Mouse (Mus musculus) limb, embryonic 14.5 days (tissue): ENCODE measurements at regions not wholly inside any gene's neighbourhood (a gene's known extent, or its start where the extent isn't known, plus 50 kb on each side); places are given as distances from the start of the nearest gene placed in this dataset.

Experiments
- ATAC-seq: fragments of 200-750 bp; cut with Nextera tagmentation; 2 replicates; pipeline ENCODE4 v1.8.0; 2017; ENCODE audit warnings: low read depth, moderate number of reproducible peaks, moderate TSS enrichment; ENCODE audit not compliant: low FRiP score
- DNase-seq: peaks from one replicate; pipeline ENCODE4 v3.0.0-alpha.2; 2015; ENCODE audit warnings: low spot score
- H3K27ac ChIP-seq: fragments of 300-500 bp; sonication (generic); replicated peaks from 2 replicates; pipeline ENCODE4 v1.5.1; 2014; ENCODE audit warnings: low read depth, mild to moderate bottlenecking, low read length, moderate library complexity, mixed read lengths
- H3K27me3 ChIP-seq: fragments of 300-500 bp; sonication (generic); 2 replicates; pipeline ENCODE4 v1.6.1; 2014; ENCODE audit warnings: low read length, mixed read lengths; ENCODE audit not compliant: control insufficient read depth, insufficient read depth
- H3K36me3 ChIP-seq: fragments of 300-500 bp; sonication (generic); 2 replicates; pipeline ENCODE4 v1.6.1; 2014; ENCODE audit warnings: mild to moderate bottlenecking, low read length, moderate library complexity, mixed read lengths; ENCODE audit not compliant: control insufficient read depth, insufficient read depth
- H3K4me1 ChIP-seq: fragments of 300-500 bp; sonication (generic); 2 replicates; pipeline ENCODE4 v1.6.1; 2014; ENCODE audit warnings: antibody characterized with exemption, low read length, mixed read lengths; ENCODE audit not compliant: control insufficient read depth, insufficient read depth
- H3K4me2 ChIP-seq: fragments of 300-500 bp; sonication (generic); replicated peaks from 2 replicates; pipeline ENCODE4 v1.6.1; 2014; ENCODE audit warnings: low read depth, mild to moderate bottlenecking, low read length, moderate library complexity; ENCODE audit not compliant: severe bottlenecking
- H3K4me3 ChIP-seq: fragments of 300-500 bp; sonication (generic); replicated peaks from 2 replicates; pipeline ENCODE4 v1.5.1; 2014; ENCODE audit warnings: low read length
- H3K9ac ChIP-seq: fragments of 300-500 bp; sonication (generic); 2 replicates; pipeline ENCODE4 v1.6.1; 2014; ENCODE audit warnings: mild to moderate bottlenecking, low read depth, low read length, moderate library complexity; ENCODE audit not compliant: severe bottlenecking
- H3K9me3 ChIP-seq: fragments of 300-500 bp; sonication (generic); 2 replicates; pipeline ENCODE4 v1.6.1; 2016; ENCODE audit warnings: low read length; ENCODE audit not compliant: control insufficient read depth
- POLR2A ChIP-seq: fragments of 200-500 bp; IDR thresholded peaks from 2 replicates; pipeline ENCODE4 v1.8.0; 2012; ENCODE audit warnings: inconsistent platforms, mild to moderate bottlenecking, moderate library complexity, borderline replicate concordance; ENCODE audit not compliant: insufficient read depth, insufficient read length; ENCODE audit errors: extremely low read depth
- WGBS: fragments of 180-500 bp; shearing (Covaris S2); extraction: QIAGEN DNeasy Blood & Tissue Kit; methylation state at CpG from one replicate; pipeline ENCODE4 v1.1.7; 2014; 5-methylcytosine and 5-hydroxymethylcytosine counted together

- Histone ChIP-seq H3K27me3 (no peaks in the 10 kb centered on the region), H3K4me1 (no peaks in the 10 kb centered on the region)
Observed at GRCm38 (mm10) chr8:17647559-17647958, 1330.5 kb downstream of the Defb40 start.

GRCm38 (mm10) chr8:17621109-17621508 lies 1356.9 kb downstream of the Defb40 start:
- H3K27me3 ChIP-seq = no peaks in the 10 kb centered on the region
- no peaks in the 10 kb centered on the region for H3K4me1 ChIP-seq
- H3K4me3 ChIP-seq = no peak overlapping the region
- no peaks in the 10 kb centered on the region for H3K9me3 ChIP-seq
- no peaks in the 10 kb centered on the region for H3K36me3 ChIP-seq
- H3K4me2 ChIP-seq = no peak overlapping the region
- ATAC-seq (no peak), DNase-seq (no peak)
- WGBS = 40% methylated on average over 1 of the region's 1 CpGs
- H3K9ac ChIP-seq = no peak overlapping the region
- no peak for TF ChIP-seq POLR2A
- H3K27ac ChIP-seq = no peak overlapping the region

More at GRCm38 (mm10) chr8:17647559-17647958, 1330.5 kb downstream of the Defb40 start:
- H3K9me3 ChIP-seq = no peaks in the 10 kb centered on the region
- ATAC-seq = no peak
- H3K4me3 ChIP-seq = no peak overlapping the region
- H3K9ac ChIP-seq = no peak overlapping the region
- no peak overlapping the region for H3K27ac ChIP-seq
- TF ChIP-seq POLR2A = no peak
- H3K36me3 ChIP-seq = no peaks in the 10 kb centered on the region
- DNase-seq = no peak
- H3K4me2 ChIP-seq = no peak overlapping the region

- Histone ChIP-seq H3K27ac (no peak overlapping the region), H3K9ac (no peak overlapping the region), H3K36me3 (no peaks in the 10 kb centered on the region), H3K4me1 (no peaks in the 10 kb centered on the region), H3K4me3 (no peak overlapping the region), H3K27me3 (no peaks in the 10 kb centered on the region), H3K9me3 (no peaks in the 10 kb centered on the region), H3K4me2 (no peak overlapping the region)
- DNase-seq (no peak), ATAC-seq (no peak)
- no peak for TF ChIP-seq POLR2A
Observed at GRCm38 (mm10) chr8:17618846-17619245, 1359.2 kb downstream of the Defb40 start.

- H3K4me3 ChIP-seq = no peak overlapping the region
- no peaks in the 10 kb centered on the region for H3K9me3 ChIP-seq
- DNase-seq = no peak
- H3K36me3 ChIP-seq = no peaks in the 10 kb centered on the region
- H3K27ac ChIP-seq = no peak overlapping the region
- no peak overlapping the region for H3K9ac ChIP-seq
- no peaks in the 10 kb centered on the region for H3K27me3 ChIP-seq
- H3K4me2 ChIP-seq = no peak overlapping the region
- ATAC-seq = no peak
- H3K4me1 ChIP-seq = no peaks in the 10 kb centered on the region
- no peak for TF ChIP-seq POLR2A
Observed at GRCm38 (mm10) chr8:17618147-17618546, 1359.9 kb downstream of the Defb40 start.

GRCm38 (mm10) chr8:17602861-17603260 lies 1375.2 kb downstream of the Defb40 start:
- DNase-seq (no peak), ATAC-seq (no peak)
- no peak overlapping the region for H3K4me3 ChIP-seq
- H3K4me2 ChIP-seq = no peak overlapping the region
- H3K27me3 ChIP-seq = no peaks in the 10 kb centered on the region
- H3K9me3 ChIP-seq = no peaks in the 10 kb centered on the region
- no peak overlapping the region for H3K9ac ChIP-seq
- H3K4me1 ChIP-seq = no peaks in the 10 kb centered on the region
- no peak overlapping the region for H3K27ac ChIP-seq
- no peaks in the 10 kb centered on the region for H3K36me3 ChIP-seq
- 24% methylated on average over 1 of the region's 1 CpGs for WGBS
- TF ChIP-seq POLR2A = no peak

GRCm38 (mm10) chr8:17598736-17599135 lies 1379.3 kb downstream of the Defb40 start:
- no peak overlapping the region for H3K9ac ChIP-seq
- no peak overlapping the region for H3K4me3 ChIP-seq
- TF ChIP-seq POLR2A = no peak
- H3K9me3 ChIP-seq = no peaks in the 10 kb centered on the region
- WGBS = 80% methylated on average over 4 of the region's 4 CpGs
- DNase-seq = no peak
- H3K27me3 ChIP-seq = no peaks in the 10 kb centered on the region
- H3K36me3 ChIP-seq = no peaks in the 10 kb centered on the region
- no peak overlapping the region for H3K27ac ChIP-seq
- ATAC-seq = no peak
- no peaks in the 10 kb centered on the region for H3K4me1 ChIP-seq
- H3K4me2 ChIP-seq = no peak overlapping the region
